Mouse (Mus musculus): ENCODE measurements around the gene Gm26992.

GRCm38 (mm10) chrX:103500137-103500536 is 78.3 kb downstream of the Gm26992 start:
- TF ChIP-seq CTCF (conservative IDR thresholded peaks at IDR 0.05; ENCODE audit: insufficient read depth, insufficient read length, low read depth, low read length), result no peak
- no peak for TF ChIP-seq POLR2A (IDR thresholded peaks at IDR 0.05; ENCODE audit: low read depth, low read length)
